Mouse (Mus musculus) limb, embryonic 10.5 days (tissue): Measurements from ENCODE around the gene Ttyh1. TPM values are rescaled to one million over a fixed set of nuclear protein-coding genes. Genes with fewer than 3 reads are reported as not detected.

Experiments
- DNase-seq: peaks from one replicate; pipeline ENCODE4 v3.0.0-alpha.2; 2017; ENCODE audit warnings: low spot score
- H3K27ac ChIP-seq: fragments of 300-500 bp; sonication (generic); 2 replicates; pipeline ENCODE4 v1.5.1; 2016; ENCODE audit warnings: mild to moderate bottlenecking
- H3K27me3 ChIP-seq: fragments of 300-500 bp; sonication (generic); 2 replicates; pipeline ENCODE4 v1.6.1; 2016; ENCODE audit warnings: low read depth, mild to moderate bottlenecking; ENCODE audit not compliant: poor library complexity, severe bottlenecking
- H3K36me3 ChIP-seq: fragments of 300-500 bp; sonication (generic); 2 replicates; pipeline ENCODE4 v1.6.1; 2016; ENCODE audit warnings: mild to moderate bottlenecking, moderate library complexity
- H3K4me1 ChIP-seq: fragments of 300-500 bp; sonication (generic); 2 replicates; pipeline ENCODE4 v1.6.1; 2016
- H3K4me3 ChIP-seq: fragments of 300-500 bp; sonication (generic); 2 replicates; pipeline ENCODE4 v1.5.1; 2016; ENCODE audit warnings: mild to moderate bottlenecking, moderate library complexity
- H3K9me3 ChIP-seq: fragments of 300-500 bp; sonication (generic); replicated peaks from 2 replicates; pipeline ENCODE4 v1.6.1; 2016; ENCODE audit warnings: mild to moderate bottlenecking
- WGBS: fragments of 180-500 bp; shearing (Covaris S2); methylation state at CpG from one replicate; pipeline ENCODE4 v1.1.7; 2016; 5-methylcytosine and 5-hydroxymethylcytosine counted together
- polyA plus RNA-seq: library from polyadenylated mRNA; unstranded; fragments of >200 nt; fragmentation: Nextera tagmentation; extraction: Ambion mirVana; gene quantifications from 2 replicates; pipeline ENCODE4 v1.2.1, GENCODE M21; 2016

Gene Ttyh1
- polyA plus RNA-seq, 1 experiment from 2014 or later: 1.2 TPM

DNA sequence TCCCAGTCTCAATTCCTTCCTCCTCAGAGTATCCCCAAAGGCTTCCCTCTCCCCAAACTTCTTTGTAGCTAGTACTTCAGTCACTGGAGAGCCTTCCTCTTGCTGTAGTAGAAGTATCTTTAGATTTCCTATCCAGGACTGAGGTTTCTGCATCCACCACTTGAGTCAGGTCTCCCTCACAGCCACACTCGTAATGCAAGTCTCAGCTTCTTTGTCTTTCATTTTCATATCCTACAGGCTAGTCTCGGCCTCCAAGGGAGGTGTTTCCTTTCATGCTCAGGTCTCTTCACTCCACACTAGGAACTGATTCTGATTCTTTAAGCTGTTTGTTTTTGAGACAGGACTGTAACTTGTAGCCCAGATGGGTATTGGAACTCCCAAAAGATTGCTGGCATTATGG is 19.0 kb downstream of the Ttyh1 start:
- peaks cover 50% of the 10 kb centered on the region for H3K36me3 ChIP-seq
- no peak for DNase-seq
- peak overlapping the region; percentile 71 for H3K4me3 ChIP-seq
- 97% methylated on average over 2 of the region's 2 CpGs for WGBS
- peaks cover 8% of the 10 kb centered on the region for H3K4me1 ChIP-seq
- no peaks in the 10 kb centered on the region for H3K27me3 ChIP-seq
- H3K9me3 ChIP-seq: no peaks in the 10 kb centered on the region
- 0 out of 2 replicates have a peak overlapping the region, but pooled peaks have one; percentile 94 for H3K27ac ChIP-seq

DNA sequence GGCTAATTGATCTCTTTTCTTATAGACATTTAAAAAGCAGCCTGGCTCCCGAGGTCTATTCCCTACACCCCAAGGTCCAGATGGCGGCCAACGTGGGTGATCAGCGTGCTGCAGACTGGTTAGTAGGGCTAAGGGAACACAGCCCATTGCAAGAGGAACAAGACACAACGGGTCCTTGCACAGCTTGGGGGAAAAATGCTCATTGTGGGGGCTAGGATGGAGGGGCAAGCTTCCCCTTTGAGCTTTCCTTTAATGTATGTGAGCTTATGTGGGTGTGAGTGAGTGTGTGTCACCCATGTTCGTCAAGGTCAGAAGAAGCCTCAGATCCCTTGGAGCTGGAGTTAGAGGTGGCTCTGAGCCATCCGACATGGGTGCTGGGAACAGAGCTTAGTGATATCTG is 19.5 kb downstream of the Ttyh1 start:
- DNase-seq: no peak
- WGBS: 92% methylated on average over 7 of the region's 7 CpGs
- H3K4me3 ChIP-seq: no peak overlapping the region

DNA sequence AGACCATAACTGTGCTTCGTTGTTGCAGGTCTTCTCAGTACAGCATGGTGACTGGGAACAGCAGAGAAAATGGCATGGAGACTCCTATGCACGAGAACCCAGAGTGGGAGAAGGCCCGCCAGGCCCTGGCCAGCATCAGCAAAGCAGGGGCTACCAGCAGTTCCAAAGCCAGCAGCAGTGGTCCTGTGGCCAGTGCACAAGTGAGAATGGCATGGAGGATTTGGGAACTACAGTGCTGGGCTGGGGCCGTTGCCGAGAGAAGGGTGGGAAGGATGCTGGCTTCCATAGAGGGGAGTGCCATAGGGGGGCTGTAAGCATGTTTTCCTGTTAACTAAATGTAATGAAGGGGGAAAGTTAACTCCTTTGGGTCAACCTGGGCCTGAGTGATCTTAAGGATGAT is 20.2 kb downstream of the Ttyh1 start:
- Histone ChIP-seq H3K9me3 (no peaks in the 10 kb centered on the region), H3K4me1 (peaks cover 8% of the 10 kb centered on the region), H3K36me3 (peaks cover 62% of the 10 kb centered on the region), H3K4me3 (no peak overlapping the region), H3K27me3 (no peaks in the 10 kb centered on the region), H3K27ac (no peak overlapping the region)
- DNase-seq: peak; percentile 24
- 92% methylated on average over 5 of the region's 5 CpGs for WGBS

More for the DNA sequence above, 19.5 kb downstream of the Ttyh1 start:
- no peaks in the 10 kb centered on the region for H3K9me3 ChIP-seq
- H3K36me3 ChIP-seq: peaks cover 55% of the 10 kb centered on the region
- no peaks in the 10 kb centered on the region for H3K27me3 ChIP-seq
- H3K4me1 ChIP-seq: peaks cover 8% of the 10 kb centered on the region
- no peak overlapping the region for H3K27ac ChIP-seq

DNA sequence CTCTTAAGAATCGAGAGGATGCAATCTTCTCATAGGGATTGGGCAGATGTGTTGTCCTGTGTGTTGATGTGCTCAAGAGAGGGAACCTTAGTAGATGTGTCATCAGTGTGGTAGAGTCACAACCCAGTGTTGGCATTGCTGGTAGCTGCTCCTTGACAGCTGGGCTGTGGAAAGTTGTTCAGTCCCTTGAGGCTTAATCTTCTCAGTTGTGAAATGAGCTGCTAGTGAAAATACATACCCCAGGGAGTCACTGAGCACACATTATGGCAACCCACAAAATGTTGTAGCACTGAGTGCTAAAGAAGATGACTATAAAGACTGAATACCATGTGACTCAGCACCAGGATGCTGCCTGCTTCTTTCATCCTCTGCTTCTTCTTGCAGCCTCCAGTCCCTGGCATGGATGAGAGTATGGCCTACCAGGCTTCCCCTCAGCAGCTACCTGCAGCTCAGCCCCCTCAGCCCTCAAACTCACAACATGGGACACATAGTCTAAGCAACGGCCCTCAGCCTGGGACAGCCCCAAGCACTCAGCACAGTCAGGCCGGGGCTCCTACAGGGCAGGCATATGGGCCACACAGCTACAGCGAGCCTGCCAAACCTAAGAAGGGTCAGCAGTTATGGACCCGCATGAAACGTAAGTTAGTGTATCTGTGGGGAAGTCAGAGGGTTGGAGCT is 22.6 kb downstream of the Ttyh1 start:
- Histone ChIP-seq H3K27ac (no peak overlapping the region), H3K27me3 (no peaks in the 10 kb centered on the region), H3K4me3 (no peak overlapping the region), H3K4me1 (peaks cover 8% of the 10 kb centered on the region), H3K9me3 (no peaks in the 10 kb centered on the region), H3K36me3 (peaks cover 86% of the 10 kb centered on the region)
- DNase-seq: no peak
- 94% methylated on average over 6 of the region's 6 CpGs for WGBS

DNA sequence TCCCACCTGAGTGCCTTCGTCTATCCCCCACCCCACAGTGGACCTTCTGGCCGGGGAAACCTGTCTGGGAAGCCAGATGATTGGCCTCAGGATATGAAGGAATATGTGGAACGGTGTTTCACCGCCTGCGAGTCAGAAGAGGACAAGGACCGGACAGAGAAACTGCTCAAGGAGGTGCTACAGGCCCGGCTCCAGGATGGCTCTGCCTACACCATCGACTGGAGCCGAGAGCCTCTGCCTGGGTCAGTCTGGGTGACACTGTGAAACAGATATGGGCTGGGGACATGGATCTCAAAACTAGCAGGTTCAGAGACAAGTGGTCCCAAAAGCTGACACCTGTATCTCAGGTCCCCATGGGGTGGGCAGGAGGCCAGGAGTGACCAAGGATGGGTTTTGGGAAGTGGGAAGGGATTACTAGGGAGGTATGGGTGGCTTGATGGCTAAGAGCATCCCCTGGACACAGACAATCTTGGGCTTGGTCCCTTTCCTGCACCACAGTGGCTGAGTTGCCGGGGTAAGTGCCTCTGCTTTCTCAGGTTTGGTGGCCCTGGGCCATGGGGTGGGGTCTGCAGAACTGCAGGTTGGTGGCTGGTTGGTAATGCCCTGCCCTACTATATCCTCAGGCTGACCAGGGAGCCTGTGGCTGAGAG is 23.7 kb downstream of the Ttyh1 start:
- Histone ChIP-seq H3K4me1 (peaks cover 6% of the 10 kb centered on the region), H3K27me3 (no peaks in the 10 kb centered on the region), H3K4me3 (no peak overlapping the region), H3K9me3 (no peaks in the 10 kb centered on the region), H3K27ac (no peak overlapping the region), H3K36me3 (peaks cover 98% of the 10 kb centered on the region)
- DNase-seq: no peak
- WGBS: 96% methylated on average over 10 of the region's 10 CpGs

DNA sequence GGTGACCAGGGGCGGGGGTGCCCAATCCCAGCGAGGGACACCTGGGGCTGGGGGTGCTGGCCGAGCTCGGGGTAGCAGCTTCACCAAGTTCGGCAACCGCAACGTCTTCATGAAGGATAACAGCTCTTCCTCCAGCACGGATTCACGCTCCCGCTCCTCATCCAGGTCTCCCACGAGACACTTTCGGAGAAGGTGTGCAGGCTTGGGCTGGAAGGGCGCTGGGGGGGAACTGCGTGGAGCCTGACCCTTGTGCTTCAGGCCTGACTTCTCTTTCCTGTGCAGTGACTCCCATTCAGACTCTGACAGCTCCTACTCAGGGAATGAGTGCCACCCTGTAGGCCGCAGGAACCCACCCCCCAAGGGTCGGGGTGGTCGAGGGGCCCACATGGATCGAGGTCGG is 24.3 kb downstream of the Ttyh1 start:
- no peaks in the 10 kb centered on the region for H3K27me3 ChIP-seq
- peaks cover 100% of the 10 kb centered on the region for H3K36me3 ChIP-seq
- H3K4me3 ChIP-seq: no peak overlapping the region
- peaks cover 6% of the 10 kb centered on the region for H3K4me1 ChIP-seq
- no peak overlapping the region for H3K27ac ChIP-seq
- DNase-seq: no peak
- no peaks in the 10 kb centered on the region for H3K9me3 ChIP-seq
- WGBS: 97% methylated on average over 19 of the region's 19 CpGs

DNA sequence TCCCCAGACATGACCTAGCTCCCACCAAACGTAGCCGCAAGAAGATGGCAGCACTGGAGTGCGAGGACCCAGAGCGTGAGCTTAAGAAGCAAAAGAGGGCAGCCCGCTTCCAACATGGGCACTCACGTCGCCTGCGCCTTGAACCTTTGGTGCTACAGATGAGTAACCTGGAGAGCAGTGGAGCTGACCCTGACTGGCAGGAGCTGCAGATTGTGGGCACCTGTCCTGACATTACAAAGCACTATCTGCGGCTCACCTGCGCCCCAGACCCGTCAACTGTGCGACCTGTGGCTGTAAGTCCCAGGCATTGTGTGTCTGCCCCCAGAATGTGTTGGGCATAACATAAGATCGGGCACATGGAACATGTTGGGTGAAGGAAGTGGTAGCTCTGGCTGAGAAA is 24.8 kb downstream of the Ttyh1 start:
- H3K4me3 ChIP-seq: no peak overlapping the region
- no peak for DNase-seq
- H3K4me1 ChIP-seq: peaks cover 12% of the 10 kb centered on the region
- H3K36me3 ChIP-seq: peaks cover 98% of the 10 kb centered on the region
- H3K9me3 ChIP-seq: no peaks in the 10 kb centered on the region
- no peak overlapping the region for H3K27ac ChIP-seq
- 95% methylated on average over 13 of the region's 13 CpGs for WGBS
- H3K27me3 ChIP-seq: no peaks in the 10 kb centered on the region

DNA sequence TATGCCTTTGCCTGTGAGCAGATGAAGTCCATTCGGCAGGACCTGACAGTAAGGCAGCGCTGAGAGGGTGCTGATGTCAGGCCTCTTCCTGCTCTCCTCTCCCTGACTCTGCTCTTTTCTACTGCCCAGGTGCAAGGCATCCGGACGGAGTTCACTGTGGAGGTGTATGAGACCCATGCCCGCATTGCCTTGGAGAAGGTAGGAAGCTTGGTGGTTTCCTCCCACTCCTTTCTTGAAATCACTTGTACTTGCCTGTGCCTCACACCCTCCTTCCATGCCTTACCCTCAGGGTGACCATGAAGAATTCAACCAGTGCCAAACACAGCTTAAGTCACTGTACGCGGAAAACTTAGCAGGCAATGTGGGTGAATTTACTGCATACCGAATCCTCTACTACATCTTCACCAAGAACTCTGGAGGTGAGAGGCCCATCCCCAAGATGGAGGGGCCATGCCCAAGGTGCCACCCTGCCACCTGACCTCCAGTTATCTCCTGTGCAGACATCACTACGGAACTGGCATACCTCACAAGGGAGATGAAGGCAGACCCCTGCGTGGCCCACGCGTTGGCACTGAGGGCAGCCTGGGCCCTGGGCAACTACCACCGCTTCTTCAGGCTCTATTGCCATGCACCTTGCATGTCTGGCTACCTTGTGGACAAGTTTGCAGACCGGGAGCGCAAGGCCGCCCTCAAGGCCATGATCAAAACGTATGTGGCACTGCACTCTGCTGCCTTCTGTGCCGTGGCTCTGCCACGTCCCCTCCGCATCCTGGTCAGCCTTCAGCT is 25.8 kb downstream of the Ttyh1 start:
- DNase-seq: no peak
- H3K4me3 ChIP-seq: no peak overlapping the region

DNA sequence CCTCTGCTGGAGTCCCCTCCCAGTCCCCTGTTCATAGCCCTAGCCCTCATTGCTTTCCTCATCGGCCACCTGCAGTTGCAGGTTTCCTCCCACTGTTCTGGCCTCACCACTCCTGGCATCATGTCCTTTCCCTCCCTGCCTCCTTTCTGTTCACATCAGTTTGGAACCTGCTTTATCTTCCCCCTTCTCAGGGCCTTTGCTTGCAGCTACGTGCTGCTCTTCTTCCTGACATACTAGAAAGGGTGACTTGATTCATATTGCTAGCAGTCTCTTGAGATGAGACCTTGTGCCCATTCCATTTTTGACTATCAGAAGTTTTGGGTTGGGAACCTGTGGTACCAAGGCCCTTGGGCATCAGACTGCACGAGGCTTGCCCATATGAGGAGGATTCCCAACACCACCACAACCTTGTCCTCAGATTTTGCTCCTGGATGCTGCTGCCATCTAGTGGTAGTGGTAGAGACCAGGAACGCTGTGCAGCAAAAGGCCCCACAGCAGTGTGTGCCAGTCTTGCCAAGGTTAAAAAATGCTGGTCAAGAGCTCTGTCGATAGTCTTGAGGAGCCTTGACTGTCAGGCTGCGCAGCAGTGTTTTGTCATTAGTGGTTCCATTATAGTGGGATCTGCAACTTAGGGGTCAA is 26.5 kb downstream of the Ttyh1 start:
- DNase-seq: no peak
- H3K4me1 ChIP-seq: peaks cover 23% of the 10 kb centered on the region
- H3K36me3 ChIP-seq: peaks cover 81% of the 10 kb centered on the region
- H3K27me3 ChIP-seq: peaks cover 9% of the 10 kb centered on the region
- 68% methylated on average over 6 of the region's 6 CpGs for WGBS
- no peaks in the 10 kb centered on the region for H3K9me3 ChIP-seq
- H3K27ac ChIP-seq: no peak overlapping the region
- H3K4me3 ChIP-seq: no peak overlapping the region

More for the DNA sequence above, 25.8 kb downstream of the Ttyh1 start:
- Histone ChIP-seq H3K9me3 (no peaks in the 10 kb centered on the region), H3K27ac (no peak overlapping the region), H3K4me1 (peaks cover 16% of the 10 kb centered on the region), H3K36me3 (peaks cover 89% of the 10 kb centered on the region), H3K27me3 (peaks cover 1% of the 10 kb centered on the region)
- 93% methylated on average over 20 of the region's 20 CpGs for WGBS

DNA sequence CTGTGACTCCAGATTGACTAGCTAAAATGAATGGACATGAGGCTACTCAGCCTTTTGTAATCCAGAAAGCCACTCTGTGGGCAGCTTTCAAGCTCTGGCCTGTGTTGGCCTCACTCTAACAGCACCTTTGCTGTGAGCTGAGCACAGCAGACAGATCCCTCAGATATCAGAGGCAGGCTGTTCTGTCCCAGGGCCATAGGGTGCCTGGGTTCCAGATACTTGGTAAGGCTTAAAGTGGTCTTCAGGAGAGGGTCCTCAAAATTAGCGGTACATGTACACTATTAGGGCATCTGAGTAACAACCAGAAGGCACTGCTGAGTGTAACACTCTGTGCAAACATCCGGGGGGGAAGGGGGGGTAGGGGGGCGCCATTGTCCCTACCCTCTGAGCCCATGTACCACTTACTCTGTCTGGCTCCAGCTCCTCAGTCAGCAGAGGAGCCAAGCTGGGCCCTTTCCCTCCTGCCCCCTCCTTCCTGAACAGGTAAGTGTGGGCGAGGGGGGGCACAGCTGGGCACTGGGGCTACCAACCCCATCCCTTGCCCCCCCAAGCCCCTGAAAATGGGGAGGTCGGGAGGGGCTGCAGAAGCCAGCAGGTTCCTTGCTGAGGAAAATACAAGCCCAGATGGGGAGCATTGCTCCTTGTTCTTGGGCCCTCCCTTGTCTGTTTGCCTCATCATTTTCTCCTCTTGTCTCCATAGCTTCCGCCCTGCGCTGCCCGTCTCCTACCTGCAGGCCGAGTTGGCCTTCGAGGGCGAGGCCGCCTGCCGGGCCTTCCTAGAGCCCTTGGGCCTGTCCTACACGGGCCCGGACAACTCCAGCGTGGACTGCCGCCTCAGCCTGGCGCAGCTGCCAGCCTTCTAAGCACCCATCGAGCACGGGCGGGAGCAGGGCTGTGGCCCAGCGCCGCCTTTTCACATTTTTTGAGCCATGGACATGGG is 27.3 kb downstream of the Ttyh1 start:
- no peak for DNase-seq
- H3K9me3 ChIP-seq: no peaks in the 10 kb centered on the region
- 94% methylated on average over 23 of the region's 23 CpGs for WGBS
- no peak overlapping the region for H3K27ac ChIP-seq
- peaks cover 77% of the 10 kb centered on the region for H3K36me3 ChIP-seq
- peaks cover 26% of the 10 kb centered on the region for H3K4me1 ChIP-seq
- H3K27me3 ChIP-seq: peaks cover 17% of the 10 kb centered on the region
- no peak overlapping the region for H3K4me3 ChIP-seq

DNA sequence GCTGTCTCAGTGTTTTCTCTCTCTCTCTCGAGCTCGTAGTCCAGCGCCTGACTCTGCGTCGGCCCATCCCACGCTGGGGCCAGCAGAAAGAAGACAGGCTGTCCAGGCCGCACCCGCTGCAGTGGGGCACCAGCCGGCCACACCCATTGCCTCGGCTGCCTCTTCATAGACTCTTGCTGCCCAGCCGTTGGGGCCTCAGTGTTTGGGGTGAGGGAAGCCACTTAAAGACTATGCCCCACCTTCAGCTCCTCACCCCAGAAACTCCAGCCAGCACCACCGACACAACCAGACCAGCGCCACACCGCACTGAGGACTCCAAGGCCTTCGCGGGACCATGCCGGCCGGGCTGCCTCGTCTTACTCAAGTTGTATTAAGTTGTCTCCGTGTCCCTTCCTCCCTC is 28.2 kb downstream of the Ttyh1 start:
- peaks cover 26% of the 10 kb centered on the region for H3K4me1 ChIP-seq
- H3K4me3 ChIP-seq: no peak overlapping the region
- no peak for DNase-seq
- no peak overlapping the region for H3K27ac ChIP-seq
- no peaks in the 10 kb centered on the region for H3K9me3 ChIP-seq
- peaks cover 26% of the 10 kb centered on the region for H3K27me3 ChIP-seq
- peaks cover 68% of the 10 kb centered on the region for H3K36me3 ChIP-seq
- 93% methylated on average over 18 of the region's 20 CpGs for WGBS

DNA sequence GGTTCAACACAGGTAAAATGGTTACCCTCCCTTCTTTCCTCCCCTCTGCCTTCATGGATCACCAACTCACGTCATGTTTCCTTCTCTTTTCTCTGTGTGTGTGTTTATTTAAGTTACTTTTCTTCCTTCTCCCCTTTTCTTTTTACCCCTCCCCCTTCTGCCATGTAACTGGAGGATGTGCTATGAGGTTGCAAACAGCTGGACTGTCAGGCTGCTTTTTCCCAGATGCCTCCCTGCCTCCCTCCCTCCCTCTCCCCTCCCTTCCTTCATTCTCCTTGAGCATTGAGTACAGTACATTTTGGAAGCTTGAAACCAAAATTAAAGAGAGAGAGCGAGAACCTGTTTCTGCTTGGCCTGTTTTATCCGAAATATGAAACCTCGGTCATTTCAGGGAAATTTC is 28.6 kb downstream of the Ttyh1 start:
- 88% methylated on average over 4 of the region's 4 CpGs for WGBS
- peaks cover 26% of the 10 kb centered on the region for H3K4me1 ChIP-seq
- no peak for DNase-seq
- H3K27ac ChIP-seq: no peak overlapping the region
- H3K27me3 ChIP-seq: peaks cover 30% of the 10 kb centered on the region
- H3K9me3 ChIP-seq: no peaks in the 10 kb centered on the region
- H3K36me3 ChIP-seq: peaks cover 64% of the 10 kb centered on the region
- H3K4me3 ChIP-seq: no peak overlapping the region
